Mouse (Mus musculus) heart, postnatal 0 days (tissue): ENCODE data around the gene Lca5l.

Source experiments
- CTCF ChIP-seq: IDR thresholded peaks from 2 replicates; pipeline ENCODE4 v1.5.1; 2016; ENCODE audit warnings: antibody characterized with exemption, control low read depth, low read depth
- EP300 ChIP-seq: IDR thresholded peaks from 2 replicates; pipeline ENCODE4 v1.6.1; 2016; ENCODE audit warnings: antibody characterized with exemption, low read depth

- TF ChIP-seq CTCF, result no peak
- no peak for TF ChIP-seq EP300
These were observed 29.9 kb upstream of the Lca5l start for GRCm38 (mm10) chr16:96221959-96222358.
